In the genomic region with DNA sequence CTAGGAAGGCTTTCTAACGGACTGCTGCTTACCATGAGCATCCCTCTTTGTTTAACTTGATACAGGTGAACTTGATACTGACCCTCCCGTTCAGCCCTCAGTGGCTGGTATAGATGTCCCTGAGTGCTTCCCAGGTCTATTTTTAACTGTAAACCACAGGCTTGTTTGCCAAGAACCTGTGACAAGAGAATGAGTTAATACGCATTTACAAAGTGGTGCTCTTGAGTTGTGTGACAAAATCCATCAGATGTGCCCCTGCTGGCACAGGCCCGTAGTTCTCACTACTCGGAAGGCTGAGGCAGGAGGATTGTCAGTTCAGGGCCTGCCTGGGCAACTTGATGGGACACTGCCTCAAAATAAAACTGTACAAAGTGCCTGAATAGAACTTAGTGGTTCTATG, we compare ENCODE assay signal across 17 mouse cellular contexts. TPM values are rescaled to one million over a fixed set of nuclear protein-coding genes. Genes with fewer than 3 reads are reported as not detected.
"Had no signal": no experiment of that assay in that cellular context is flagged by ENCODE, and none has a peak within 500 bp of the region (broad histone marks: within the 10 kb centered on the region; RNA-seq: fewer than 3 reads in every experiment).

No protein-coding gene starts in this region.

- H3K4me2 ChIP-seq: limb, embryonic 12.5 days; limb, embryonic 15.5 days; liver, embryonic 11.5 days; lung, embryonic 14.5 days had no signal

- H3K36me3 ChIP-seq: limb, embryonic 12.5 days; limb, embryonic 15.5 days had no signal

- H3K4me3 ChIP-seq: layer of hippocampus, adult 2 months; limb, embryonic 12.5 days; limb, embryonic 15.5 days; midbrain, embryonic 10.5 days had no signal

- ATAC-seq: liver, postnatal 0 days; lung, postnatal 0 days had no signal

- H3K27ac ChIP-seq: kidney, postnatal 0 days; layer of hippocampus, adult 2 months; limb, embryonic 12.5 days; limb, embryonic 15.5 days; liver, embryonic 14.5 days; macrophage; midbrain, embryonic 10.5 days had no signal

- H3K9ac ChIP-seq: limb, embryonic 12.5 days; limb, embryonic 15.5 days; liver, embryonic 14.5 days; liver, postnatal 0 days; lung, embryonic 14.5 days had no signal

- DNase-seq: kidney, postnatal 25 days; left cerebral cortex, postnatal 4 days; liver, postnatal 0 days; lung, embryonic 14.5 days; midbrain, embryonic 14.5 days; thymus, adult 2 months; thymus, postnatal 25 days had no signal

- H3K9me3 ChIP-seq: limb, embryonic 15.5 days; midbrain, embryonic 10.5 days had no signal

- H3K4me1 ChIP-seq: midbrain, embryonic 10.5 days had no signal

- H3K27me3 ChIP-seq: limb, embryonic 12.5 days; limb, embryonic 15.5 days had no signal

RNA-seq across cellular contexts. Expression of a gene that starts 42.8 kb away (rescaled TPM):
- total RNA-seq: megakaryocyte, adult 5-6 weeks had no signal
- polyA plus RNA-seq: macrophage had no signal
